Mouse (Mus musculus) cerebellum, adult 18-20 months (tissue): Measurements from ENCODE around the gene Csk.
A peak's percentile ranks its signal among the peaks of the same experiment; 100 is the strongest.

ENCODE experiments used
- DNase-seq, 2 experiments: peaks; one replicate each; pipeline ENCODE4 v3.0.0; 2021

The Csk gene

DNA sequence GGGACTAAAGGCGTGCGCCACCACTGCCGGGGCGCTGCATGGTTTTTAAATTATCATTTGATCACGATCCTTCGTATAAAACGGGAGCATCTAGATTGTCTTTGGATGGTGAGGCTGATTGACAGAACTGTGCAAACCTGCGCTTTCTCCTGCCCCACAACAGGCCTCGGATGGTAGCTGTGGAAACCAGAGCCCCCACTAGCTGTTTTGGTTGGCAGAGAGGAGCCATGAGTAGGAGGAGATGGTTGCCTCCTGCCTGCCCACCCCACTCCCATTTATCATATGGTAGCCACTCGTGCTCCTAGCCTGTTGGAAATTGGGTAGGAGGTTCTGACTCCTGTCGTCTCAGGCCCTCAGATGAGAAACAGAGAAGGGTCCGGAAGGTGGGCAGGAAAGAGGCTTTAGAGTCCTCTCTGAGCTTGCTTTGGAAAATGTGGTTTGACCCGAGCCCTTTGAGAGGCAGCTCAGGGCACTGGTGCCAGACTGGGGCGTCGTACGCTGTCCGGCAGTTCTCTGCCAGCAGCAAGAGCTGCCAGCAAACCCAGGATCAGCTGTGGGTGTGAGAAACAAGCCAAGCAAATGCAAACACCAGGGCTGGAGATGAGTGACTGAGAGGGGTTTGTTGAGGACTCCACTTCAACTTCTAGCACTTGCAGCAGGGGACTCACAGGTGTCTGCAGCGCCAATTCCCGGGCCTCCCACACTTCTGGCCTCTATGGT is 3.4 kb upstream of the Csk start:
- DNase-seq = no peak

DNA sequence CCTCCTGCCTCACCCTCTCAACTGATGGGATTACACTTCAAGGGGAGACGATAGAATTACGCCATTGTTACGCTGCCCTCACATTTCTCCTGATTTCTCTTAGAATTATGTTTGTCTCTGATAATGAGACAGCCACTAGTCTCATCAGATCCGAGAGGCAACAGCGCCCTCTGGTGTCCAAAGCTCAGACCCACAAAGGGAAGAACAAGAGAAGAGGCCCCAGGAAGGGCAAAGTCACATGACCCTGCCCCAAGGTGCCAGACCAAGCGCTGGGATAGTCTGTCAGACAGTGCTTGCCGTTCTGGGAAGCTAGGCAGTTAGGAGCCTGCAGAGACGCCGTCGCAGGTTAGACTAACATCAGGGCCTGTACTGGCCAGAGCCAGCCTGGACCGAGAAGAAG is 2.3 kb upstream of the Csk start:
- DNase-seq = peak; percentile 95 to 96

DNA sequence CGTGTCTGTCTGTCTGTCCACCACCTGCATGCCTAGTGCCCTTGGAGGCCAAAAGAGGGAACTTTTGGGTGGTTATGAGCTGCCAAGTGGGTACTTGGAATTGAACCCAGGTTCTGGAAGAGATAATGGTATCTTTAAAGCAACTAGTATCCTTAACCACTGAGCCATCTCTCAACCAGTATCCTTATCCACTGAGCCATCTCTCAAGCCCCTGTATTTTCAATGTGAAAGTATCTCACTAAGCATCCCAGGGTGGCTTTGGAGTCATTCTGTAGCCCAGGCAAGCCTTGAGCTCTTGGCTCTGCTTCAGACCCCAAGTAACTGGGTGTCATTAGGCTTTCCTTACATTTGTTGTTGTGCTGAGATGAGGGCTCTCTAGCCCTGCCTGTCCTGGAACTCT is 1.5 kb upstream of the Csk start:
- DNase-seq = no peak

DNA sequence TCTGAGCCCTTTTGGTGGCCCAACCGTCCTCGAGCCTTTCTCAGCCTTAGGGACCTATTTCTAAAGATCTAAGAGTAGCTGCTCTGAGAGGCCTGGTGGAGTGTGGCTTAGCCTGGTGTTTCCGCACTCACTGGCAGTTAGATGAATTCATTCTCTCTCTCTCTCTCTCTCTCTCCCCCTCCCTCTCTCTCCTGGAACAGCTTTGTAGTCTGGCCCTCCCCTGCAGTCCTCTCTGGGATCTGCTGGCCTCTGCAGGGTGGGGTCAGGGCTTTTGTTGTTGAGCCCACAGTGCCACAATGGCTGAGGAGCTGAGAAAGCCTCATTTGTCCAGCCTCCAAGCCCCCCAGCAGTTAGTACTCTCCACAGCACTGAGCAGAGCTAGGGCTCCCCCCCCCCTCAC is 576 bp downstream of the Csk start:
- no peak for DNase-seq

DNA sequence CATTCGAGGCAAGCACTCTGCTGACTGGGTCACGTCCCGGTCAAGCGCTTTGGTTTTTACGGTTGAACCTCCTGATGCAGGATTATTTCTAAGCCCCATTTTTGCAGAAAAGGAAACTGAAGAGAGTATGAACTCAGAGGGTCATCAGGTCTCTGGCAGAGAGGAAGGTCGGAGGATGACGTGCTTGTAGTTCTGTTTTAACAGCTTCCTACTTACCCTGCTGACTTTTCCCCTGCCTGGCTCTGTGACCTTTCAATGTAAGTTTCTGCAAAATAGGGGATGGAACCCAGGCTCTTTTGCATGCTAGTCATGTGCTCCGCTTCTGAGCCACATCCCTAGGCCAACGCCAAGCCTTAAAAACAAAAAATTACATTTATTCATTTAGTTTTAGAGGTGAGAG is 1.1 kb downstream of the Csk start:
- DNase-seq = no peak

DNA sequence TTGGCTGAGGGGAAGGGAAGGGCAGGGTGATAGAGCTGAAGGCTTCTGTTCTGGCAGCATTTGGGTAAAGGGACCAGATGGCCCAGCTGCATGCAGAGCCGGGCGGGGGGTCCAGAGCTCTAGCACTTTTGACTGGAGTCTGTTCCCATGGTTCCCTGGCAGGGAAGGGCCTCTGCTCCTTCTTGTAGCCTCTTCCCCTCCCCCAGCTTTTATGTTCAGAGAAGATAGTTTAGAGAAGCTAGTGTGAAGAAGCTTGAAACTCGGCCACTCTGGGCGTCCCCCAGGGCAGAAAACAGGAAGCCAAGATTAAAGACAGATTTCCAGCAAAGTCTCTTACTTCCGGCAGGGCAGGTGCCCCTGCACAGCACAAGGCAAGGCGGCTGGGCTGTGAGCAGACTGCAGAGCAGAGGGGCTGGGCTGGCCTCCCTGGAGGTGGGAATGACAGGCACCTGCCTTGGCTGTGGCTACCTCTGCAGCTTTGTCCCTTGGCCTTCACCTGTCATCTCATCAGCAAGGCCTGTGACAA is 2.6 kb downstream of the Csk start:
- no peak for DNase-seq

DNA sequence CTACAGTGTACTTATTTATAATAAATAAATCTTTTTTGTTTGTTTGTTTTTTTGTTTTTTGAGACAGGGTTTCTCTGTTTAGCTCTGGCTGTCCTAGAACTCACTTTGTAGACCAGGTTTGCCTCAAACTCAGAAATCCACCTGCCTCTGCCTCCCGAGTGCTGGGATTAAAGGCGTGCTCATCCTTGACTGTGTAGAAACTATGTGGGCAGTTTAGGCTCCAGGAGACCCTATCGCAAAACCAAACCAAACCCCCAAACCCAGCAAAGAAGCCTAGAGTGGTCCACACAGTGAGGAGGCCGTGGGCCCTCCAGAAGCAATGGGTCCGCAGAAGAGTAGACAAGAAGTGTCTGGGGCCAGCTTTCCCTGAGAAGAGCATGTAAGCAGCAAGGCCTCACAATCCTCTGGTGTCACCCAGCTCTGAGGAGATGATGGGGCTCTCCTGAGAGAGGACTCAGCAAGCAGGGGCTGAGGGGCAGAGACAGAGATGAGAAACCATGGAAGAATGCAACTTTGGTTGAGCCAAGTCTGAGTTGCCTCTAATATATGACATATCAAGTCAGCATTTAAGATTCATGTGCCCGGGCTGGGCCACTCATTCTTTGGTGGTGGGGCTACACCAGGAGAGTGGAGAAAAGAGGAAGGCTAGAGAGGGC is 3.2 kb downstream of the Csk start:
- no peak for DNase-seq

DNA sequence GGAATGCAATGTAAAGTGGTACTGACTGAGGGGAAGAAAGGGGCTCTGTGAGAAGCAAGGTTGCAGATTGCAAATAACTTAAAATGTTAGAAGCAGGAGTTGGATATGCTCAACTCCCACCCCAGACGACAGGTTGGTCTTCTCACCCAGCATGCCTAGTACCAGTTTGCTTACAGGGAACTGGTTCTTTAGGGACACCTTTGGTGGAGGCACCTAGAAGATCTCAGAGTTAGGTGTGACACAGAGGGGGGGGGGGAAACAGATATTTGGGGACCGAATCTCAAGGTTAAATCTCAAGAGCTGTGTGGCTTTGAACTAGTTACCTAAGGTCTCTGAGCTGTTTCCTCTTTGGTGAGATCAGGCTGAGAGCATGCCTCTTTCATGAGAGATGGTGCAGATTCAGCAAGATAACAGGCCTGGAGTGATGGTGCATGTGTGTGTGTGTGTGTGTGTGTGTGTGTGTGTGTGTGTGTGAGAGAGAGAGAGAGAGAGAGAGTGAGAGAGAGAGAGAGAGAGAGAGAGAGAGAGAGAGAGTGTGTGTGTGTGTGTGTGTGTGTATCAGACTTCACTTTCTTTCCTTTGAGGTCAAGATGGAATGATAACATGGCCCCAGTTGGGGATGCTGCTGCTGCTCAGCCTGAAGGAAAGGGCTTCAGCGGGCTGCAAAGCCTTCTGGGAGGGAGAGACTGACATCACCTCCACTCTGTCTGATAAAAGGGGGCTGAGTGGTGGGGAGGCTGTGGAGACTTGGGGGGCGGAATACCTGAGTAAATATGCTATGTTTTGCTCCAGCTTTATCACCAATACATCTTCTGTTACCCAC is 5.9 kb downstream of the Csk start:
- no peak for DNase-seq

DNA sequence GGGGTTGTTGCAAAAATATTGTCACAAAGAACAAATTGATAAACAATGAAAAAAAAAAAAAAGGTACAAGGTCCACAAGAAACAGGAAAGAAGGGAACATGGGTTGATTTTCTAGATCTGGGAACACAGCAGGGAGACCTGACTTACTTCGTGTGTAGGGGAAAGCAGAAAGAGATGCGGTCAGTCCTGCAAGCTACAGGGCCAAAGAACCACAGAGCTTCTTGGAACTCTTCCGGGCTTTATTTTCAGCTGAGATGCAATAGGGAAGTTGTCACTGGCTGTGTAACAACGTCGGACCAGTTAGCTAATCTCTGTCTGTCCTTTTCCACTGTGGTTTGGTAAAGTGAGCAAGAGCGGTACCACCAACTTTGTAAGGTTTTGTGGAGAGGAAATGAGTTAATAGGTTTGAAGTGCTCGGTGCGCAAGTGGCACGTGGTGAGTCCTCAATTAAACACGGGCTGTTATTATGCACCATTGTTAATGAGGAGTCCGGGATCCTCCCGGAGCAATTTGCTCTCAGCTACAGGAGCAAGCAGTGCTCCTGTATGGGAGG is 6.8 kb downstream of the Csk start:
- DNase-seq = no peak

DNA sequence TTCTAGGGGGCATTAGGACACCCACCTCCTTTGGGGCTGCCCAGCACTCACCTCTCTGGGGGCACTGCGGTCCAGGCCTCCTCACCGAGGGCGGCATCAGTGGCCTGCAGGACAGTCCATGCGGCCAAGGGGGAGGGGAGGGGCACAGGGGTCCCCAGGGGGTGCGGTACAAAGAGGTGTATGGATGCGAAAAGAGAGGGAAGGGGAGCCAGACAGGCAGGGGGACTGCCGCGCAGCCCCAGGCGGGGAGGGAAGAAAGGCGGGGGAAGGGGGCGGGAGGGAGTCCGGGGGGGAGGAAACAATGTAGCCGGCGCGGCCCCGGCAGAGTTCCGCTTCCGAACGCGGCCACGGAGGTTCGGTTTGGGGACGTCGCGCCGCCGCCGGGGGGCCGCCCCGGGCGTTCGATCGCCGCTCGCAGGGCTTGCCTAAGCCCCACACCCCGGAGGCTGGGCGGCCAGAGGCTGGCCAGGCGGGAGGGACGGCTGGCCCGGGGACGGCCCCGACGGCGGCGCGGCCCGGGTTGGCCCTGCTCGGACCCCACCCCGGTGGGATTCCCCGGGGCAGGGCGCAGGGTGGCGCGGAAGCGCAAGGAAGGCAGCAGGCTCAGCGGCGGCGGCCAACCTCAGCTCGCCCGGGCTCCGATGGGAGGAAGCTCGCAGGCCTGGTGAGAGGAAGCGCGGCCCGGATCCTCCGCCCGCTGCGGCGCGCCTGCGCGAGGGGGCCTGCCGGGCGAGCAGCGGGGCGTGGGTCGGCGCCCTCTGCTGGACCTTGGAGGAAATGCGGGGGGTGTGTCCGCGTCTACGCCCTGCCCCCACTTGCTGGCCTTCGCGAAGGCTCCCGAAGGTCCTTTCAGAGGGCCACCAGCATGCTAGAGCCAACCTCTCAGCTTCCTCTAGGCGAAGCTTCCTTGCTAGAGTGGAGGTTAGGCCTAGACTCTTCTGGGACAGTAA is 8.2 kb downstream of the Csk start:
- DNase-seq = peak; percentile 88 to 97

DNA sequence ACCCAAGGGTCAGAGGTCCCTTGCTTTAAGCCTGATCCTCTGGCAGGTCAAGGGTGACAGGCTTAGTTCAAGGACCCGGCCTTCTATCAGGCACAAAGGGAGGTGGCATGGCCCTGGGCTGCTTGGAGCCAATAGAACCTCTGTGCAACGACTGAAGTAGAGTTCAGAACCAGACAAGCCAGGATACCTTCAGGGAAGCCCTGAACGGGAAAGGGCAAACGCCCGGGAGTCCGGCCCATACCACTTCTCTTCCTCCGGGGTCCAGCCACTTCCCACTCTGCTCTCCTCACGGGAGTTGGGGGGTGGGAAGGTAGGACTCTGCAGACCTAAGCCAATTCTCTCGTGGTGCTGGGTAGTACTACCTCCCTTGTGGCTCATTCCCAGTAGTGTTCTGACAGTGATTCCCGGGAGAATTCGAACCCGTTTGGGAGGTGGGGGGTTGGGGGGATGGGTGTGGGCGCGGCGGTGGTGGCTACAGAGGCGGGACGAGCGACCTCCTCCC is 8.9 kb downstream of the Csk start:
- no peak for DNase-seq

DNA sequence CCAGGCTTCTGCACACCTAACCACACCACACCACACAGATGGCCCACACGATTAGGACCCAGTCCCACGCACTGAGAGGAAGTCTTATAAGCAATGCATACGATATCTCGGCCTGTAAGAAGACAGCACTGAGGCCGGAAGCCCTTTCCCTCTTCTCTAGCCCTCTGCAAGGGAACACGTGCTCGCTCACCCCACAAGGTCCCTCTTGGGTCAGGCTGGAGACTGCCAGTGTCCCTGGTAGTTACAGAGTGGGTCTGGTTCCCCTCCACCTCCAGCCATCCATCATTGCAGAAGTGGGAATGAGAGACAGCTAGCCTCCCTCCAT is 9.6 kb downstream of the Csk start:
- no peak for DNase-seq

DNA sequence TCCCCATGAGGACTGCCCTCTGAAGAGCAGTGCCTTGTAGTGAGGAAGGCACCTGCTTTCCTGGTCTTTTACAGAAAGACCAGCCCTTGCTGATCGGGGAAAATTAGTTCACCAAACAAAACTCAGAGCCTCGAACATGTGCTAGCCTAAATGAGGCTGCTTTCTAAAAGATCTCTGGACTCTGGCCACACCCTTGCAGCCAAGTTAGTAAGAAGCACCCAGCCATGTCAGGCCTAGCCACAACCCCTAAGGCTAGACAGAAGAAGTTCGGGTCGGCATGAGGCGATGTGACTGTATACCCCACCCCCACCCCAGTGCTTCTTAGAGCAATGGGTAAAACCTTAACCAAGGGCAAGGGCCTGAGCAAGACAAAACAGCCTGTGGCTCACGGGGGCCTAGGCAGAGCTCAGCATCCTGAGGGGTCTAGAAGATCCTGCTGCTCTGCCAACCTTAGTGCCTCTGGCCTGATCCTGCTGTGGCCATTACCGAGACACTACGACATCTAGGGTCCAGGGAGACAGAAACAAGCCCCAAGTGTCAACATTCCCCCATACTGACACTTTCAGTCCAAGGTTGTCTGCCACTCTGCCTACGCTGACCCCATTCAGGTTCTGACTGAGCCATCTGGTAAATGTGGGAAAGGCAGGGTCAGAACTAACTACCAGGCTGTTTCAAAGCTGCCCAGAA is 10.1 kb downstream of the Csk start:
- no peak for DNase-seq

DNA sequence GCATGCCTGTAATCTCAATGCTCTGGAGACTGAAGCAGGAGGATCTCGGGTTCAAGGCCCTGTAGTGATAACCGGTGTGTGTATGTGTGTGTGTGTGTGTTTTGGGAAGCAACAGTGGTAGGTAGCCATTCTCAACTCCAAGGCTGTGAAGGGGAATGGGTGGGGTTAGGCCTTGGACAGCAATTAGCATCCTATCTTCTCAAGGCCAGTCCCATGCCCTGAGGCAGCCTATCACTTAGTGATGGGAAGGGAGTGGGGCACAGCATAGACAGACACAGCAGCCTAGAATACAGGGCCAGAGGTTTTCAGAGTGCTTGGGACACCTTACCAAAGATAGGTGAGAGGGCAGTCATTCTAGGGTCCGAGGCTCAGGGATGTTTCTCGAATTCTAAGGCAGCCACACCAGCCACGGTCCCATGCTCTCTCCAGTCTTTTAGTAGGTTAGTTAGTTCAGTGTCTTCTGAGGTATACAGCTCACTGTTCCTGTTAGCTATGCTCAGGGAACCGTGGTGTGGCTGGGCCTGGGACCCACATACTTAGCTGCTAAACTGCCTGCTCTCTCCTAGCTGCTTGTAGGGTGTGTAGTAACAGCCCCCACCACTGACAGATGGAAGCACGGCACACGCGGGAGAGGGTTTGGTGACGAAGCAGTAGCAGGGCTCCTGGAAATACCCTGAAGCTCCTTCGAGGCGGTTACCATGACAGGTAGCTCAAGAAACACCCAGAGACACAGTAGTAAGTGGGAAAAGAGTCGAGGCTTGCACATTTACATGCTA is 11.5 kb downstream of the Csk start:
- DNase-seq = no peak

DNA sequence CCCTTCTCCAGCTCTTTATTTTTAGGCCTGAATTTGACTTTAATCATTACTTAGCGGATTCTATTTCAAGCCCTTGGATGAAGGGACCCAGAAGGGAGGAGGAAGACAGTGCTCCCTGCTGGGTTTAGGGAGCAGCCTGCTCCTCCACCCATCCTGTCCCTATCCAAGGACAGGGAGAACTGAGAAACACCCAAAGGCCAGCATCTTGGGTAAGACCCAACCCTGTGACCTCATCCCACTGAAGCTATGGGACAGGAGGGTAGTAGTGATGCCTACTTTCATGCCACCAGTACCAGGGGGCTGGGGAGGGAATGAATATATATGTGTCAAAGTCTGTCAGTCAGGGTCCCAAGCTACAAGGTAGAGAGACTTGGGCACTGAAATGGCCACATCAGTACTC is 12.4 kb downstream of the Csk start:
- no peak for DNase-seq

DNA sequence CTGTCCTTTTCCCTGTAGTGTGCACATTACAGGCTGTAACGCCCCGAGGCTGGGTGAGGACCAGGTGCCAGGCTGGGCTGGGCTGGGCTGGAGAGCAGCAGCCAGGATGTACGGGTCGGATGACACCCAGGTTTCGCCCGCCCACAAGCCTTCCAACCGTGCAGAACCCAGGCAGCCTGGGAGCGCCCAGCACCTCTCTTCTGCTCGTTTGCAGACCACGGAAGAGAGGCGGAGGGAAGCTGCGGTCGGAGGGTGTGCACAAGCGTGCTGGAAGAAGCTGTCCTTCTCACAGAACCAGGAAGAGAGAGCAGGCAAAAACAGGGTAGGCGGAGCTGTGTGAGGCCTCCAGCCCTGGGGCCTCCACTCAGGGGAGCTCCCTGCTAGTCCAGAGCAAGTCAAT is 13.0 kb downstream of the Csk start:
- no peak for DNase-seq

DNA sequence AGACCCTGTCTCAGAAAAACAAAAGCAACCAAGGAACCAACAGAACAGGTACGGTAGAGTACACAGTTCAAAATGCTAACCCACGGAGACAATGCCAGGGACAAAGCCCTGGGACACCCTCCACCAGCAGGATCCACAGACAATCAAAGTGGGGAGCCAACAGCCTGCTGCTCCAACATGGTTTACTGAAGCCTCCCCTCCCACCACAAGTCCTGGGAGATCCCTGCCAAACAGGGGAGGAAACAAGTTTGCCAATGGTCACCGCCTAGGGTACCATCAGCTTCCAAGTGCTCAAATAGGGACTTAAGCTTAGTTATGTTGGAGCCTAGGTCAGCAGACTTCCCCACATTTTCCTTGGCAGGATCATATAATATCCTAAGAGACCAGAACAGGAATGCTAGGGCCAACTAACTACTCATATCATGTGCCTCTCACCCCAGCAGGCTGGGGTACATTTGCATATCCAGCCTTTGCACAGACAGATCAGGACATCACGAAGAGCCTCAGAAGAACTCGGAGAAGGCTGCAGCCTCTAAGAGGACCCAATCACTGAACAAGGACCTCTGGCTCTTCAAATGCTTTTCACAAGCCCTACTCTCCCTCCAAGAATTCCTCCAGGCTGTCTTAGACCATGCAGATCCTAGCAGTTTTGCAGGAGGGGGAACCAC is 13.6 kb downstream of the Csk start:
- no peak for DNase-seq

DNA sequence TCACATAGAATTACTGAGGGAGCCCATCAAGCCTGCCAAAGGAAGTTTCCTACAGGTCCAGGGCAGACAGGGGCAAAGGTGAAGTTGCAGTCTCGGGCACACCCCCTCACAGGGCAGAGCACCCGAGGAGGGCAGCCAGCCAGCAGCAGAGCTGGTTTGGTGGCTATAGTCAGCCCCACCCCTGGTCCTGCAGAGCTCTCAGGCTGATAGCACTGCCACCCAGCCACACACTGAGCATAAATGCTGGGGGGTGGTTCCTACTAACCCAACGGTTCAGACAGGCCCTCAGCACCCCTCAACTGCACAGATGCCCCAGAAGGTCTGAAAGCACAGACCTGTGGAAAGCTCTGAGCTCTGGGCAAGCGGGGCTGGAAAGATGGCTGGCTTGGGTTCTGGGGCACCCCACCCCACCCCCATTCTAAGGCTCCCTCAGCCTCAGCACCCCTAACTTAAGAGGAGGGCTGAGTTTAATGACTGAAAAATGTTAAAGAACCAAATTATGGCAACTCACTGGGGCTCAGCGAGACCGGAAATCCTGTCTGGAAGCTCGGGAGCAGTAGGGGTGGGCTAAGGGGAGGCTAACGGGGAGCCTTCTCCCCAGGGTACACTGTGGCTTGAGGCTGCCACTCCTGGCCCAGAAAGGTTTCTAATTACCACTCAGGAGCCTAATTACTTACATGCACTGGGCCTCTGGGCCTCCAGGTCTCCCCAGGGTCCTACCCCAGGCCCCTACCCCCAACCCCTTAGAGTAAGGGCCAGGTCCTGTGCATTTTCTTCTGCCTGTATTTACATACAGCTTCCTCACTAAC is 14.6 kb downstream of the Csk start:
- no peak for DNase-seq

DNA sequence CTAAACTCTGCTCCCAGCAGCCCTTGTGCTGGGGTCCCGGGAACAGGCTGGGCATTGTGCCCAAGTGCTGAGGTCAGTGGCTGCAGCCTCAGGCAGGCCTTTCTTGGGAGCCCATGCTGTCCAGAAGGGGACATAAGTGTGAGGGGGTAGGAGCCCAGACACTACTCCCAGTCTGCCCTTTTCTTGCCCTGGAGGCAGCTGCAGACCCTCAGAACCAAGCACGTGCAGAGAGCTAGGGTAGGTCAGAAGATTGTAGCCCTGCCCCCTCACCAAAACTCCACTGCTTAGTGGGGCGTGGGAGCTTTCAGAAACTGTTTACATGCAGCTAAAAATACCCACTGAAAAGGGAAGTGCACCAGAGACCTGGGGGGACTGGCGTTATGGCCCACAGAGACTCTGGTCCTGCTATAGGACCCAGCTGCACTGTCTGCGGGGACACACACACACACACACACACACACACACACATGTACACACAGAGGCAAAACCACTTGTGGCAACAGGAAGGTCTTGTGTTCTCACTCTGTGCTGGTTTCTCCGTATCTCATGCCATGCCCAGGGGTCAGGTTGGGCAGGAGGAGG is 15.6 kb downstream of the Csk start:
- peak in 1 of 2 experiments; percentile 33 for DNase-seq
